Mouse (Mus musculus) Patski (cell line): Measurements from ENCODE around the gene Senp7. TPM values are rescaled to one million over a fixed set of nuclear protein-coding genes. Genes with fewer than 3 reads are reported as not detected.
"Not testable (repeated sequence)": the region's sequence is repeated elsewhere in the genome, so short reads cannot be mapped to it uniquely, and the experiment has no call there.

Experiments used
- ATAC-seq: fragments of 100-300 bp; one replicate; pipeline ENCODE4 v1.8.0; 2021
- CTCF ChIA-PET: fragments of 350-600 bp; sonication (Branson Sonifier 250); formaldehyde crosslinking; loops from one replicate; lab custom pipeline; 2022; ENCODE audit warnings: inconsistent platforms; lab: Charles Lee
- POLR2A ChIA-PET: fragments of 350-600 bp; sonication (Branson Sonifier 250); formaldehyde crosslinking; loops from one replicate; lab custom pipeline; 2022; ENCODE audit warnings: antibody characterized with exemption, inconsistent platforms; lab: Charles Lee
- DNase-seq: peaks from one replicate; pipeline ENCODE4 v3.0.0-alpha.2; 2011; ENCODE audit warnings: low read depth, low spot score
- H3K27me3 ChIP-seq: fragments of 371-371 bp; one replicate; pipeline ENCODE4 v1.5.1; 2021
- CTCF ChIP-seq: fragments of 100-300 bp; IDR thresholded peaks from one replicate; pipeline ENCODE4 v1.5.1; 2021
- in situ Hi-C: fragments of 300-500 bp; cut with MboI; formaldehyde crosslinking; loops from 3 replicates; pipeline ENCODE4 v1.11.1; 2018; ENCODE audit warnings: low pct_unique_long_range_greater_than_20kb, mixed read lengths
- polyA plus RNA-seq: library from polyadenylated mRNA; unstranded; gene quantifications from one replicate; pipeline ENCODE4 v1.2.3, GENCODE M21; 2021

Senp7 gene
- polyA plus RNA-seq, 1 experiment from 2014 or later: 22.8 TPM

- ATAC-seq (no peak), DNase-seq (no peak)
- in situ Hi-C loops: no loop called here
- no peaks in the 10 kb centered on the region for H3K27me3 ChIP-seq
- ChIA-PET POLR2A (no interaction called here), CTCF (interaction anchor here (1.8 kb wide), 1 partner anchor 14 kb away, joined by 4 read pairs; no protein-coding TSS in a partner anchor)
- TF ChIP-seq CTCF: no peak
These were observed 69.4 kb downstream of the Senp7 start for GRCm38 (mm10) chr16:56117327-56118180.

GRCm38 (mm10) chr16:56122517-56122916 is 74.4 kb downstream of the Senp7 start:
- POLR2A ChIA-PET: no interaction called here
- no peak for TF ChIP-seq CTCF
- in situ Hi-C loops: loop anchor here (10.0 kb wide), 1 partner anchor 158 kb away; the partner anchor contains the start of gene Rpl24
- CTCF ChIA-PET: interaction anchor here (1.8 to 1.9 kb wide), 2 partner anchors 9 to 13 kb away, joined by 6 to 8 read pairs; no protein-coding TSS in a partner anchor
- ATAC-seq (no peak), DNase-seq (no peak)
- H3K27me3 ChIP-seq: no peaks in the 10 kb centered on the region

- in situ Hi-C loops: loop anchor here (10.0 kb wide), 1 partner anchor 159 kb away; the partner anchor contains the start of gene Rpl24
- no peaks in the 10 kb centered on the region for H3K27me3 ChIP-seq
- TF ChIP-seq CTCF: no peak
- CTCF ChIA-PET: no interaction called here
- DNase-seq: no peak
- POLR2A ChIA-PET: no interaction called here
- ATAC-seq: no peak
These were observed 75.9 kb downstream of the Senp7 start for GRCm38 (mm10) chr16:56124045-56124444.

GRCm38 (mm10) chr16:56131666-56132065 is 83.5 kb downstream of the Senp7 start:
- peak; percentile 69 for TF ChIP-seq CTCF

GRCm38 (mm10) chr16:56134149-56134548 is 86.0 kb downstream of the Senp7 start:
- no peak for DNase-seq
- POLR2A ChIA-PET: no interaction called here
- no peak for ATAC-seq
- no peaks in the 10 kb centered on the region for H3K27me3 ChIP-seq
- in situ Hi-C loops: no loop called here
- CTCF ChIA-PET: no interaction called here
- no peak for TF ChIP-seq CTCF

More at GRCm38 (mm10) chr16:56131666-56132065, 83.5 kb downstream of the Senp7 start:
- CTCF ChIA-PET: interaction anchor here (1.5 to 2.7 kb wide), 7 partner anchors 9 to 167 kb away, joined by 4 to 8 read pairs (median 6); no protein-coding TSS in a partner anchor
- DNase-seq (no peak), ATAC-seq (no peak)
- no peaks in the 10 kb centered on the region for H3K27me3 ChIP-seq
- in situ Hi-C loops: no loop called here
- POLR2A ChIA-PET: no interaction called here

GRCm38 (mm10) chr16:56137672-56138071 is 89.5 kb downstream of the Senp7 start:
- in situ Hi-C loops, ATAC-seq, POLR2A ChIA-PET, H3K27me3 ChIP-seq, DNase-seq, CTCF ChIA-PET: not testable (repeated sequence)

GRCm38 (mm10) chr16:56139921-56140320 is 91.8 kb downstream of the Senp7 start:
- CTCF ChIA-PET: no interaction called here
- no peaks in the 10 kb centered on the region for H3K27me3 ChIP-seq
- no peak for DNase-seq
- no peak for TF ChIP-seq CTCF
- in situ Hi-C loops: no loop called here
- ATAC-seq: no peak
- POLR2A ChIA-PET: no interaction called here

GRCm38 (mm10) chr16:56144876-56145555 is 96.9 kb downstream of the Senp7 start:
- in situ Hi-C loops: no loop called here

GRCm38 (mm10) chr16:56147679-56148078 is 99.5 kb downstream of the Senp7 start:
- CTCF ChIA-PET: no interaction called here
- in situ Hi-C loops: no loop called here
- no peak for ATAC-seq

More at GRCm38 (mm10) chr16:56144876-56145555, 96.9 kb downstream of the Senp7 start:
- DNase-seq (no peak), ATAC-seq (no peak)
- no peaks in the 10 kb centered on the region for H3K27me3 ChIP-seq
- POLR2A ChIA-PET: no interaction called here
- TF ChIP-seq CTCF: no peak
- CTCF ChIA-PET: interaction anchor here (1.2 to 1.5 kb wide), 2 partner anchors 9 to 11 kb away, joined by 3 read pairs; no protein-coding TSS in a partner anchor

GRCm38 (mm10) chr16:56163466-56163865 is 115.3 kb downstream of the Senp7 start:
- no peaks in the 10 kb centered on the region for H3K27me3 ChIP-seq
- in situ Hi-C loops: loop anchor here (25.0 kb wide), 1 partner anchor 749 kb away; no protein-coding TSS in a partner anchor
- DNase-seq (no peak), ATAC-seq (peak; percentile 35)
- ChIA-PET POLR2A (interaction anchor here (1.5 kb wide), 1 partner anchor 10 kb away, joined by 3 read pairs; no protein-coding TSS in a partner anchor), CTCF (interaction anchor here (0.9 to 1.5 kb wide), 3 partner anchors 16 to 535 kb away, joined by 3 to 4 read pairs (median 3); no protein-coding TSS in a partner anchor)
- no peak for TF ChIP-seq CTCF

More at GRCm38 (mm10) chr16:56147679-56148078, 99.5 kb downstream of the Senp7 start:
- H3K27me3 ChIP-seq: no peaks in the 10 kb centered on the region
- peak; percentile 46 for TF ChIP-seq CTCF
- POLR2A ChIA-PET: no interaction called here
- no peak for DNase-seq
